Mouse (Mus musculus): ENCODE results near the gene Olfr648. TPM values are rescaled to one million over a fixed set of nuclear protein-coding genes. Genes with fewer than 3 reads are reported as not detected.

Olfr648 gene
- polyA plus RNA-seq (2015; fragmentation: Nextera tagmentation; extraction: Ambion mirVana) = 0.13 TPM in 1 of 2 replicates, not detected in the other

- H3K4me1 ChIP-seq (ENCODE audit: insufficient read depth, low read depth, low read length) = no peaks in the 10 kb centered on the region
- no peaks in the 10 kb centered on the region for H3K27me3 ChIP-seq (replicated peaks; ENCODE audit: insufficient read depth, low read length)
- no peaks in the 10 kb centered on the region for H3K36me3 ChIP-seq (ENCODE audit: insufficient read depth, low read length)
- DNase-seq (ENCODE audit: low spot score) (no peak), ATAC-seq (no peak)
- no peak within 1 kb of the TSS for H3K9ac ChIP-seq (replicated peaks; ENCODE audit: low read depth)
- no peak within 1 kb of the TSS for H3K27ac ChIP-seq (ENCODE audit: low read length)
- H3K4me2 ChIP-seq (replicated peaks; ENCODE audit: low read depth, low read length) = no peak within 1 kb of the TSS
- H3K4me3 ChIP-seq (ENCODE audit: low read depth, low read length) = no peak within 1 kb of the TSS
- 88% methylated on average over 2 of the region's 2 CpGs for WGBS
- no peaks in the 10 kb centered on the region for H3K9me3 ChIP-seq (ENCODE audit: low read length)
- TF ChIP-seq EP300 (IDR thresholded peaks at IDR 0.05) (no peak), CTCF (IDR thresholded peaks at IDR 0.05) (no peak)
Observed at GRCm38 (mm10) chr7:104183292-104183691, at the start of gene Olfr648. Gene Olfr648, minus strand, starts transcription at chr7:104183392.

GRCm38 (mm10) chr7:104231203-104231602 is 48.0 kb upstream of the Olfr648 start:
- Histone ChIP-seq H3K9me3 (ENCODE audit: low read length) (no peaks in the 10 kb centered on the region), H3K36me3 (ENCODE audit: insufficient read depth, low read length) (no peaks in the 10 kb centered on the region), H3K27me3 (replicated peaks; ENCODE audit: insufficient read depth, low read length) (no peaks in the 10 kb centered on the region), H3K4me2 (replicated peaks; ENCODE audit: low read depth, low read length) (no peak overlapping the region), H3K27ac (ENCODE audit: low read length) (no peak overlapping the region), H3K4me1 (ENCODE audit: insufficient read depth, low read depth, low read length) (no peaks in the 10 kb centered on the region), H3K9ac (replicated peaks; ENCODE audit: low read depth) (no peak overlapping the region), H3K4me3 (ENCODE audit: low read depth, low read length) (no peak overlapping the region)
- DNase-seq (ENCODE audit: low spot score) (peak; percentile 28), ATAC-seq (no peak)
- WGBS = 27% methylated on average over 2 of the region's 2 CpGs
- TF ChIP-seq CTCF (IDR thresholded peaks at IDR 0.05) (peak; percentile 80), EP300 (IDR thresholded peaks at IDR 0.05) (no peak)

GRCm38 (mm10) chr7:104218701-104219569 is 35.7 kb upstream of the Olfr648 start, which contains the start of gene Trim6:
Gene Trim6, plus strand, starts transcription at chr7:104218793.
- H3K4me2 ChIP-seq (replicated peaks; ENCODE audit: low read depth, low read length) = peak within 1 kb of the TSS; percentile 63
- H3K4me3 ChIP-seq (ENCODE audit: low read depth, low read length) = peak within 1 kb of the TSS; percentile 37
- DNase-seq (ENCODE audit: low spot score) (peak; percentile 67), ATAC-seq (peak; percentile 82)
- peak within 1 kb of the TSS; percentile 34; the same call in 1 of the 2 replicates for H3K9ac ChIP-seq (replicated peaks; ENCODE audit: low read depth)
- 2% methylated on average over 37 of the region's 37 CpGs for WGBS
- H3K4me1 ChIP-seq (ENCODE audit: insufficient read depth, low read depth, low read length) = no peaks in the 10 kb centered on the region; the same call in 1 of the 2 replicates
- no peaks in the 10 kb centered on the region for H3K27me3 ChIP-seq (replicated peaks; ENCODE audit: insufficient read depth, low read length)
- no peaks in the 10 kb centered on the region for H3K9me3 ChIP-seq (ENCODE audit: low read length)
- TF ChIP-seq EP300 (IDR thresholded peaks at IDR 0.05) (no peak), CTCF (IDR thresholded peaks at IDR 0.05) (no peak)
- H3K36me3 ChIP-seq (ENCODE audit: insufficient read depth, low read length) = no peaks in the 10 kb centered on the region
- H3K27ac ChIP-seq (ENCODE audit: low read length) = no peak within 1 kb of the TSS

GRCm38 (mm10) chr7:104217881-104218280 is 34.7 kb upstream of the Olfr648 start:
- DNase-seq (ENCODE audit: low spot score) (peak; percentile 9), ATAC-seq (no peak)
- no peaks in the 10 kb centered on the region for H3K36me3 ChIP-seq (ENCODE audit: insufficient read depth, low read length)
- WGBS = 82% methylated on average over 2 of the region's 2 CpGs
- no peaks in the 10 kb centered on the region for H3K27me3 ChIP-seq (replicated peaks; ENCODE audit: insufficient read depth, low read length)
- no peaks in the 10 kb centered on the region; the same call in 1 of the 2 replicates for H3K4me1 ChIP-seq (ENCODE audit: insufficient read depth, low read depth, low read length)
- H3K27ac ChIP-seq (ENCODE audit: low read length) = no peak overlapping the region
- H3K4me2 ChIP-seq (replicated peaks; ENCODE audit: low read depth, low read length) = no peak overlapping the region
- TF ChIP-seq CTCF (IDR thresholded peaks at IDR 0.05) = no peak
- TF ChIP-seq EP300 (IDR thresholded peaks at IDR 0.05) = no peak
- H3K9ac ChIP-seq (replicated peaks; ENCODE audit: low read depth) = no peak overlapping the region
- no peaks in the 10 kb centered on the region for H3K9me3 ChIP-seq (ENCODE audit: low read length)
- H3K4me3 ChIP-seq (ENCODE audit: low read depth, low read length) = no peak overlapping the region

- Histone ChIP-seq H3K36me3 (ENCODE audit: insufficient read depth, low read length) (no peaks in the 10 kb centered on the region), H3K4me3 (ENCODE audit: low read depth, low read length) (no peak overlapping the region), H3K4me2 (replicated peaks; ENCODE audit: low read depth, low read length) (no peak overlapping the region), H3K9ac (replicated peaks; ENCODE audit: low read depth) (no peak overlapping the region), H3K4me1 (ENCODE audit: insufficient read depth, low read depth, low read length) (no peaks in the 10 kb centered on the region; the same call in 1 of the 2 replicates), H3K9me3 (ENCODE audit: low read length) (no peaks in the 10 kb centered on the region), H3K27ac (ENCODE audit: low read length) (no peak overlapping the region), H3K27me3 (replicated peaks; ENCODE audit: insufficient read depth, low read length) (no peaks in the 10 kb centered on the region)
- 46% methylated on average over 1 of the region's 1 CpGs for WGBS
- TF ChIP-seq CTCF (IDR thresholded peaks at IDR 0.05) (no peak), EP300 (IDR thresholded peaks at IDR 0.05) (no peak)
- DNase-seq (ENCODE audit: low spot score) (peak; percentile 29), ATAC-seq (no peak)
Observed at GRCm38 (mm10) chr7:104216011-104216535, 32.9 kb upstream of the Olfr648 start.

- TF ChIP-seq CTCF (IDR thresholded peaks at IDR 0.05) (no peak), EP300 (IDR thresholded peaks at IDR 0.05) (no peak)
- Histone ChIP-seq H3K4me1 (ENCODE audit: insufficient read depth, low read depth, low read length) (no peaks in the 10 kb centered on the region), H3K36me3 (ENCODE audit: insufficient read depth, low read length) (no peaks in the 10 kb centered on the region), H3K9me3 (ENCODE audit: low read length) (no peaks in the 10 kb centered on the region), H3K4me2 (replicated peaks; ENCODE audit: low read depth, low read length) (no peak overlapping the region), H3K27ac (ENCODE audit: low read length) (no peak overlapping the region), H3K27me3 (replicated peaks; ENCODE audit: insufficient read depth, low read length) (no peaks in the 10 kb centered on the region), H3K4me3 (ENCODE audit: low read depth, low read length) (no peak overlapping the region), H3K9ac (replicated peaks; ENCODE audit: low read depth) (no peak overlapping the region)
- peak; percentile 8 for DNase-seq (ENCODE audit: low spot score)
- 88% methylated on average over 7 of the region's 7 CpGs for WGBS
- ATAC-seq = peak; percentile 25; the same call in 1 of the 2 replicates
Observed at GRCm38 (mm10) chr7:104206197-104206596, 23.0 kb upstream of the Olfr648 start.
